Mouse (Mus musculus) bone marrow, adult 2 months (tissue): ENCODE measurements around the gene H1f0. TPM values are rescaled to one million over a fixed set of nuclear protein-coding genes. Genes with fewer than 3 reads are reported as not detected.

ENCODE experiments used
- H3K27ac ChIP-seq: fragments of 200-500 bp; 2 replicates; pipeline ENCODE4 v1.5.1; 2012; ENCODE audit warnings: low read depth, mild to moderate bottlenecking, control low read depth, inconsistent platforms, low read length; ENCODE audit not compliant: control insufficient read depth, poor library complexity, insufficient read depth
- H3K4me1 ChIP-seq: fragments of 200-500 bp; 2 replicates; pipeline ENCODE4 v1.6.1; 2011; ENCODE audit warnings: low read length; ENCODE audit not compliant: control insufficient read depth, insufficient read depth
- H3K4me3 ChIP-seq: fragments of 200-500 bp; replicated peaks from 2 replicates; pipeline ENCODE3; 2011; ENCODE audit warnings: mild to moderate bottlenecking, low read depth, low read length, control low read depth; ENCODE audit not compliant: control insufficient read depth
- CTCF ChIP-seq: fragments of 200-500 bp; IDR thresholded peaks from 2 replicates; pipeline ENCODE4 v1.5.1; 2011; ENCODE audit warnings: low read length, control low read depth; ENCODE audit not compliant: control insufficient read depth, insufficient read depth
- POLR2A ChIP-seq: fragments of 200-500 bp; IDR thresholded peaks from 2 replicates; pipeline ENCODE4 v1.6.1; 2011; ENCODE audit warnings: low read depth, mild to moderate bottlenecking, control low read depth, low read length, borderline replicate concordance; ENCODE audit not compliant: control insufficient read depth
- WGBS: fragments of 180-500 bp; shearing (Covaris S2); methylation state at CpG from one replicate; pipeline ENCODE4 v1.1.7; 2018; 5-methylcytosine and 5-hydroxymethylcytosine counted together
- polyA plus RNA-seq: library from polyadenylated mRNA; stranded (reverse); fragments of >200 nt; gene quantifications from 2 replicates; pipeline ENCODE4 v1.2.4, GENCODE M21; 2011; ENCODE audit warnings: low replicate concordance; ENCODE audit not compliant: missing spikeins, insufficient read depth, insufficient read length

H1f0 gene
- polyA plus RNA-seq, 1 experiment: 30.4 TPM

GRCm38 (mm10) chr15:79051461-79052360 is 23.5 kb downstream of the H1f0 start:
- WGBS: 51% methylated on average over 13 of the region's 13 CpGs
- no peak overlapping the region for H3K4me3 ChIP-seq
- TF ChIP-seq POLR2A (no peak), CTCF (no peak)
- no peak overlapping the region for H3K27ac ChIP-seq
- H3K4me1 ChIP-seq: no peaks in the 10 kb centered on the region

DNA sequence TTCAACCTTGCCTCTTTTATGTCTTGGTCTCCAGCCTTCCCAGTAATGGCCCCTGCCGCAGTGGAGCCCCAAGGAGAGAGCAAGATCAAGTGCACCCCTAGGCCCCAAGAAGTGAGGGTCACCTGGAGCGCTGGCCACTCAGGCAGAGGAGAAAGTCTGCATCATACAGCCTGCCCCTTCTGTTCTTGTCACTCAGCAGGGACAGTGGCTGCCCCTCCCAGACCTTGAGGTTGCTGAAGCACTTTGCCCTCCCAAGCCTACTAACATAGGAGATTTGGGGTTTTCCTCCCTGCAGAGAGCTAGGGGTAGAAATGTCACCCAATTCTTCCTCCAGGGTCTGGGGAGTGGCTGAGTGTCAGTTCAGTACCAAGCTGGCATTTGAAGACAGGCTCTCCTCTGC is 24.1 kb downstream of the H1f0 start:
- TF ChIP-seq POLR2A (no peak), CTCF (no peak)
- Histone ChIP-seq H3K27ac (no peak overlapping the region), H3K4me1 (no peaks in the 10 kb centered on the region), H3K4me3 (no peak overlapping the region)
- 89% methylated on average over 2 of the region's 2 CpGs for WGBS

DNA sequence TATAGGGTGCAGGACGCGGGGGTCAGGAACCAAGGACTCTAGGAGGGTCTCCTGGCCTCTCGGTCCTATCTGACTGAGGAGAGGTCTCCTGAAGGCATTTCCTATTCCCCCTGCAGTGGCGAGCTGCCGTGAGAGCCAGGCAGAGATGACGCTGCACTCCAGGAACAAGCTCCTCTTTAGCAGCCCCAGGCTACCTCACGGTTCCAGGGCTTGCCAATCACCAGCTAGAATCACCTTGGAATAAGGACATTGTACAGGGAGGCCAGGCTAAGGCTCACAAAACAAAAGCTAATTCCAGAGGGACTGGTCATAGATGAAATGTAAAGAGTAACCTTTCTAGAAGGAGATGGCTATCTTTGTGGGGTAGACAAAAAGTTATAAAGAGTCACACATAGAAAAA is 28.4 kb downstream of the H1f0 start:
- H3K27ac ChIP-seq: no peak overlapping the region
- peaks cover 2% of the 10 kb centered on the region; the same call in 1 of the 2 replicates for H3K4me1 ChIP-seq
- TF ChIP-seq POLR2A (no peak), CTCF (no peak)
- H3K4me3 ChIP-seq: no peak overlapping the region
- 94% methylated on average over 7 of the region's 7 CpGs for WGBS

GRCm38 (mm10) chr15:79057850-79058249 is 29.6 kb downstream of the H1f0 start:
- WGBS: 75% methylated on average over 6 of the region's 6 CpGs
- Histone ChIP-seq H3K27ac (no peak overlapping the region), H3K4me1 (peaks cover 2% of the 10 kb centered on the region; the same call in 1 of the 2 replicates), H3K4me3 (no peak overlapping the region)
- TF ChIP-seq POLR2A (no peak), CTCF (no peak)

DNA sequence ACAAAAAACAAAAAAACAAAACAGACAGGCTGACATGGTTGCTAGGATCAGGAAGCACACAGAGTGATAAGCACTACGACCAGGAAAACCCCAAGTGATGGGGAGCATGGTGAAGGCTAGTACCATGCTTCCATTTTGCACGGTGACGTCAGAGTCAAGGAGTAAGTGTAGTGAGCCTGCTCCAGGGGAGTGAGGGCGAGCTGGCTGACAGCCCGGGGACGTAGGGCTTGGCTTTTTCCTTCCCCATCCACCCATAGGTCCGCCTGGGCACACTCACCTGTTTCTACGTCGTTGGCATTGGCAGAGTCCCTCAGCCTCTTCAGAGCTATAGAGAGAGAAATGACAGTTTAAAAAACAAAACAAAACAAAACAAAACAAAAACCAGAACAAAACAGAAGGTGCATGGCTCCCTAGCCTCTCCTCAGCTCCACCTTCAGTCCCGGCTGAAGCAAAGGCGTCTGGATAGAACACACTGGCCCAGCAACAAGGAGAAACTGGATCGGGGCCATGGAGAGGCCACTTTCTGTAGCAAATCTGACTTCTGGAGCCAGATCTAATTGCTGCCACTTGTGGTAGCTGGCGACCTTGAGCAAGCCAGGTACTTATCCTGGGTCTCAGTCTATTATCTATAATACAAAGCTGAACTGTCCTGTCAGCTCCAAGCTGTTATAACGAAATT is 32.8 kb downstream of the H1f0 start:
- TF ChIP-seq CTCF: no peak
- TF ChIP-seq POLR2A: no peak
- Histone ChIP-seq H3K27ac (no peak overlapping the region), H3K4me3 (peak overlapping the region; percentile 35), H3K4me1 (peaks cover 5% of the 10 kb centered on the region)
- 74% methylated on average over 14 of the region's 14 CpGs for WGBS

DNA sequence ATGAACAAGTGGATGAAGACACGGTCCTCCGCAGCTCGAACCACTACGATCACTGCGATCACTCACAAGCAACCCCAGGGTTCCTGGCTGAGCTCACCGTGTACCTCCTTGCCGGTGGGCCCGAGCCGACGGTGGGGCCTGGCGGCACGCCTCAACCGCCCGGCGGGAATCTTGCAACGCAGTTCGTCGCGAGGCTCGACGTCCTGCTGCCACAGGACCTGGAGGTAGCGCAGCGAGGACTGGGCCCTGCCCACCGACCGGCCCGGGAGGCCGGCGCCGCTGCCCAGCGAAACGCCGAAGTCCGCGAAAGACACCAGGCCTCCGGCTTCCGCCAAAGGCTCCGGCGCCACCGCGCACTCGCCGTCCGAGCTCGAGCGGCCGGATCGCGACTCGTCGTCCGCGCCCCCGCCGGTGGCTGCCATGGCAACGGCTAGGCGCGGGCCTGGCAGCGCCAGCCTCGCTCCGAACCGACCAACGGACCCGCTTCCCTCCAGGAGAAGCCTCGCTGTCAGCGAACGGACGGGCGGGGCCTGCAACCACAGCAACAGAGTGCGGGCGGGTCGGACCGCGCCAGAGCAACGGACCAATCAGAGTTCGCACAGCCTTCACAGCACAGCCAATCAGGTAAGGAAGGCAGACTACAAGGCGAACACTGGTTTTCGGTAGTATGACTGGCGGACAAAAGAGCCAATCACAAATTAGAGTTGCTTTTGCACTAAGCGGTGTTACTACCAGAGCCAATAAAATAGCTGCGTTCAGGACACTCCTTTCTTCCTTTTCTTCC is 34.3 kb downstream of the H1f0 start, which contains the start of gene Ankrd54:
Ankrd54 (minus strand) TSS at position 518 of the 784 bp plus-strand sequence.
- Histone ChIP-seq H3K4me1 (peaks cover 5% of the 10 kb centered on the region), H3K4me3 (peak within 1 kb of the TSS; percentile 97)
- peak; percentile 96 for TF ChIP-seq POLR2A
- no peak for TF ChIP-seq CTCF

DNA sequence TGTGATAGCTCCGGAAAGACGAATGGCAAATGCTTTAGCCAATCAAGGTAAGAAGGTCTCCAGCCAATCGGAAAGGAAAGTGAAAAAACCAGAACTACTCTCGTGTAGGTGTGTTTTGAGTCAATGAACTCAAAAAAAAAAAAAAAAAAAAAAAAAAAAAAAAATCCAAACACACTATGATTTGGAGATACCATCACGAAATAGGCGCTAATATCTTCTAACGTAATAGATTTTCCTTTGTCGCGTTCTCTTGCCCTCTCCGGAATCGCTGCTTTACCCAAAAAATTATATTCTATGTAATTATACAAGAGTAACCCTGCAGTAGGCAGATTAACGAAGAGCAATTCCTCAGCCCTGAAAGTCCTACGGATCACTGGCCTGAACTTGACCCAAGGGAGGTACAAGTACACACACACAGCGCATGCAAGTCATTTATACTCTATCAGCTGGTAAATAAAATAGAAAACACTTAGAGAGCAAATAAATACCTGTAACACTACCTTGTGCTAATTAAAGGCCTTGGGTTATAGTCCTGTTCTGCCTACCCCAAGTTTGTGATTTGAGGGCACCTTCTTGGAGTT is 35.0 kb downstream of the H1f0 start:
- peak overlapping the region; percentile 59 for H3K4me3 ChIP-seq
- 8% methylated on average over 14 of the region's 14 CpGs for WGBS

More for the DNA sequence above, 34.3 kb downstream of the H1f0 start, which contains the start of gene Ankrd54:
- WGBS: under 1% methylated on average over 79 of the region's 80 CpGs
- peak within 1 kb of the TSS; percentile 88 for H3K27ac ChIP-seq

More for the DNA sequence above, 35.0 kb downstream of the H1f0 start:
- Histone ChIP-seq H3K27ac (no peak overlapping the region), H3K4me1 (peaks cover 5% of the 10 kb centered on the region)
- no peak for TF ChIP-seq CTCF
- no peak for TF ChIP-seq POLR2A
